Mouse (Mus musculus): Measurements from ENCODE around the gene Abcb10.
"Not testable (repeated sequence)": the region's sequence is repeated elsewhere in the genome, so short reads cannot be mapped to it uniquely, and the experiment has no call there.

The Abcb10 gene

DNA sequence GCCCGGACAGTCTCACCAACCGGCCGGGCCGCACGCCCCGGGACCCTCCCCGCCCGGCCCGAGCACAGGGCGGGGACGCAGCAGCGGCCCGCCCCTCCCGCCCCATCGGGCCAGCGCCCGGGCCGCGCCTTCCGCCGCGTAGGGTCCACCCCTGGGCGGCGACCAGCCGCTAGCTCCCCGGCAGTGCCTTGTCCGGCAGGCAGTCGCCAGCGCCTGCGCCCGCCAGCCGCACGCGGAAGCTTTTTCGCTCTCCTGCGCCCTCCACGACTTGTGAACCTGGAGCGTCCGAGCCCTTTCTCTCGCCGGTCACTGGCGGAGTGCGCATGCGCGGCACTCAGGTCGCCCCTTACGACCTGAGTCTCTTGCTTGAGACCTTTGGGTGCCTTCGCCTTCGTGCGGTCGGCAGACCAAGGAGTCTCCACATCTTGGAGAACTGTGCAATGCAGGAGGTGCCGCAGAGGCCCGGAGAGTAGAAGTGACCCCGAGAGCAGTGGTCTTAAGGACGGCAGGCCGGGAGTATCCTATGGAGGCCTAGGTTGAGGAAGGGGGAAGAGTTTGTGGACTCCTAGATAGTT is at the start of gene Abcb10:
Abcb10 (minus strand) TSS at position 297 of the 575 bp plus-strand sequence.
- in situ Hi-C loops (cut with MboI, MseI): no loop called here

DNA sequence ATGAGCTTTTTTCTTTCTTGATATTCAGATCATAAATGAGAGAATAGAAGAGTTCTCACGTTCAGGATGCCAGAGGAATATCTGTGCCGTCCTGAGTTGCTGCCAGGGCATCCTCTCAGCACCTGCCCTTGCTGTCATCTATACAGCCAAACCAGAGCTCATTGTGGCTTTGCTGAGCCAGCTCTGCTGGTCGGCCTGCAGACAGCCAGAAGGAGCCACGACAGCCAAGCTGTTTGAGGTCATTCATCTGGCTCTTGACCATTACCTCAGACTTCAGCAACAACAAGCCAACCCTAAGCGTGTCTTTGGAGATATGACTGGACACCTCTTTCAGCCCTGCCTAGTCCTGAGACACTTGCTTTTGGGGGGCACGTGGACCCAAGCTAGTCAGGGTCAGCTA is 44.9 kb upstream of the Abcb10 start:
- in situ Hi-C loops (cut with MboI, MseI): no loop called here

DNA sequence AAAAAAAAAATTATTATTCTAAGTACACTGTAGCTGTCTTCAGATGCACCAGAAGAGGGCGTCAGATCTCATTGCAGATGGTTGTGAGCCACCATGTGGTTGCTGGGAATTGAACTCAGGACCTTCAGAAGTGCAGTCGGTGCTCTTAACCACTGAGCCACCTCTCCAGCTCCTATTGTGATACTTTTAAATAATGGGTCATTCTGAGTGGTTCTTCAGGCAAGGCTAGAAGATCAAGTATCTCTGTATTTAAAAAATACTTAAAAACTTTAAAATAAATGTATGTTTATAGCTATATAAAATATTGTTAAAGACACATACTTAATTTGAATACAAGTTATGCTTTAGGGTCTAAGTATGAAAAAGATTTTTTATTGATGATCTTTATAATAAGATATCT is 43.3 kb upstream of the Abcb10 start:
- in situ Hi-C loops (cut with MboI, MseI): not testable (repeated sequence)

DNA sequence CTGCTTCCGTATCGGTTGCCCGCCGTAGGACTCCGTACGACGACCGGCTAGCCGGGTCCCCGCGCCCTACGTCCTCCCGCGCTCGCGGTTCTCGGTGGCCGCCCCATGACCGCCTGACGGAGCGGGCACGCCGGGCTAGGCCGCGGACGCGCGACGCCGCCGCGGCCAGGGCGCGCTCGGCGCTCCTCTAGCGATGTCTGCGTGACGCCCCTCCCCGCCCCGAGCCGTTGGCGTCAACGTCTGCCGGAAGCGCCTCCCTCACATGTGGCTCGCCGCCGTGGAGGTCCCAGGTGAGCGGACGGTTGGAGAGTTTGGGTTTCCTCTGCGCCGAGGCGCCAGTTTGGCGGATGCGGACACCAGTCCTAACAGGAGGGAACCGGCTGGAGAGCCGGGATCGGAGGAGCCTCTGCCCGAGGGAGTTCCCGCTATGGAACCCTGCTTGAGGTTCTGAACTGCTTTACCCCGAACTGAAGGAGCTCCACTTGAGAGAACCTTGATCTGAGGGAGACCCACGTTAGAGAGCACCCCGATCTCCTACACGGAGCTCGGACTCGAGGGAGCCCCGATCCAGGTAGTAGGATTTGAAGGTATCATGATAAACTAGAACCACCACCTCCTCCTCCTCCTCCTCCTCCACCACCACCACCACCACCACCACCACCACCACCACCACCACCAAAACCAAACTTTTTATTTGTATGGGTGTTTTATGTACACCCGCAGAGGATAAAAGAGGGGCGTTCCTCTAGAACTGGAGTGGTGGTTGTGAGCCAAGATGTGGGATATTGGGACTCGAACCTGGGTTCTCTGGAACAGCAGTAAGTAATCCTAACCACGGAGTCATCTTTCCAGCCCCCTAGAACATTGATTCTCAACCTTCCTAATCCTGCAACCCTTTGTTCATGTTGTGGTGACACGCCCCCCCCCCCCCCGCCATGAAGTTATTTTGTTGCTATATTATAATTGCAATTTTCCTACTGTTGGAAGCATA is 38.6 kb upstream of the Abcb10 start, which contains the start of the genes Taf5l and Urb2:
Taf5l (minus strand) TSS at position 161 of the 991 bp plus-strand sequence.
Urb2 (plus strand) TSS at position 272 of the 991 bp plus-strand sequence.
- in situ Hi-C loops (cut with MboI, MseI): no loop called here

DNA sequence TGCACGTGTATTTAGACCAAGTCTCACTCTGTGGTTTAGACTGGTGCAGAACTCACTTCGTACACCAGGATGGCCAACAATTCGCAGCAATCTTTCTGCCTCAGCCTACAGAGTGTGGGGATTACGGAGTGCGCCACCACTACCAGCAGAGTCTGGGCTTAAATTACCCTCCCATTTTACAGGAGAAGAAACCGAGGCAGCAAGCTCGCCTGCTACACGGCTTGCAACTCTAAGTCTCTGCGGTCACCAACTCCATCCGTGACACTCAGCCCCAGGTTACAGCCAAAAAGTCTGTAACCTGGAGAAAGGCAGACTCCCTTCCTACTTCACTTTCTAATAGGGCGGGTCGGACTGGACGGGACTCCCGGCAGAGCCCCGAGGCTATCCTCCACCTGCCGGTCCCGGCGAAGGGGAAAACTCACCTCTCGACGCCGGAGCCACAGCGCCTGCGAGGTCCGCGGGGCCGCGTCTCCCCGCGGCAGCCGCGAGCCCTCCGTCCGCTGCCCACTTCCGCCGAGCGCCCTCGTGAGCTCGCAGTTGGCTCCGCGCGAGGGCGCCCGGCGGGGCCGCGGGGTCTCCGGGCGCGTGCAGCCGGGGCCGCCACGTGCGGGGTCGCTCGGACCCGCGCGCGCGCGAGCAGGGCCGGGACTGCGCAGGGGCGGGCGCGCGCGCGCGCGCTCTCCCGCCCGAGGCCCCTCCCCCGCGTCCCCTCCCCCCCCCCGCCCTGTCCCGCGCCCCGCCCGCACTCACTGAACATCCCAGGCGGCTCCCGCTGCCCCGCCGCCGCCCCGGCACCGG is 37.7 kb upstream of the Abcb10 start:
- in situ Hi-C loops (cut with MboI, MseI): no loop called here

DNA sequence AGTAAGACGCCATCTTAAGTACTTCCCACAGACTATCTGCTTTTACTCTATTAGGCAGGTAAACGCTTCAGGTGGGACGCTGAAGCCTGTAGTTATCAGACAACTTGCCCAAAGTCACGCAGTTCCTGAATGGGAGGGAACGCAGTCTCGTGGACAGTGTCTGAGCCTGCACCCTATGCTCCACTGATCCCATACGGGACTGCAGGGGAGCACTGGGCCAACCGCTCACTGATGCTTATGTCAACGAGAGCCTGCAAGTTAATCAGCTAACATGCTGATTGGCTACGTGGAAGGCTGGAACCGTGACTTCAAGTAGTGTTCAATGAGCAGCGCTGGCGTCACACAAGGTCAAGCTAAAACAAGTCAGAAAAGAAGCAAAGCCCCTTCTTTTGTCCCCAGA is 36.9 kb upstream of the Abcb10 start:
- in situ Hi-C loops (cut with MboI, MseI): no loop called here

DNA sequence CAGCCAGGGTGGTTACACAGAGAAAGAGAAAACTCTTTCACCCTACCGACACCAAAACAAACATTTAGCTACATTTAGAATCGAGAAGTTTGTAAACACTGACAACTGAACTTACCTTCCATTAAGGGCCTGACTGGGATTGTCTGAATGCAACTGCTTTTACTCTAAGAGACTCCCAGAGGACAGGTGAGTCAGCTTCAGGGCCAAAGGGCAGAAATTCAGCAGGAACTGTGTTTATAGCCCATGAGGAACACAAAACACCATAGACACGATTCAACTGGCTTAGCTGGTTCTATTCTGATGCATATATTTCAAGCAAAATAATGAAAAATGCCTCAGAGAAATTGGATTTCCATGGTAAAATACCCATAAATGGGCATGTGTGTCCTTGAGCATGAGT is 31.8 kb upstream of the Abcb10 start:
- in situ Hi-C loops (cut with MboI, MseI): no loop called here

DNA sequence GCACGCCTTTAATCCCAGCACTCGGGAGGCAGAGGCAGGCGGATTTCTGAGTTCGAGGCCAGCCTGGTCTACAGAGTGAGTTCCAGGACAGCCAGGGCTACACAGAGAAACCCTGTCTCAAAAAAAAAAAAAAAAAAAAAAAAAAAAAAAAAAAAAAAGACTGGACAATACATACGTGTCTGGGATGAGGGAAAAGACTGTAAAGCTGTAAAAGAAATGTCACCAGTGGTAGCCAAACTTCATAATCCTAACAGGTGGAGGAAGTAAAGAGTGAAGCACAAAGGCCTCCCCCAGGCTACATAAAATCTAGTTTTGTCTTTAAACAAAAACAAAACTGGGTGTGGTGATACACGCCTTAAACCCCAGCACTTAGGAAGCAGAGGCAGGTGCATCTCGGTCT is 31.4 kb upstream of the Abcb10 start:
- in situ Hi-C loops (cut with MboI, MseI): not testable (repeated sequence)

DNA sequence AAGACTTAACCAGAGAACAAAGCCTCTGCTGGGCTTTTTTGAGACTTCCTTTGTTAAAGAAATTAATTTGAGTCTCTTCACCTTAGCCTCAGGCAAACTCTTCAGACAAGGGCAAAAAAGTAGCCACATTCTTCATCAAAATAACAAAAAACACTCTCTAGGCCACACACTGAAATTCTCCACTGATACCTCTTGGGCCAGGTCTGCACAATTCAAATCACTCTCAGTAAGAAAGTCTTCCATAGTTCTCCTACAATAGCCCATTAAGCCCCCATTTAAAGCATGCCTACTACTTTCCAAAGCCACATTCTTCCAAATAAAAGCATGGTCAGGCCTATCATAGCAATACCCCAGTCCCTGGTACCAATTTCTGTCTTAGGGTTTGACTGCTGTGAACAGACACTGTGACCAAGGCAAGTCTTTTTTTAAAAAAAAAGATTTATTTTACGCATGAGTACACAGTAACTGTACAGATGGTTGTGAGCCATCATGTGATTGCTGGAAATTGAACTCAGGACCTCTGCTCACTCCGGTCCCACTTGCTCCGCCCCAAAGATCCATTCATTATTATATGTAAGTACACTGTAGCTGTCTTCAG is 29.2 kb upstream of the Abcb10 start:
- in situ Hi-C loops (cut with MboI, MseI): no loop called here

DNA sequence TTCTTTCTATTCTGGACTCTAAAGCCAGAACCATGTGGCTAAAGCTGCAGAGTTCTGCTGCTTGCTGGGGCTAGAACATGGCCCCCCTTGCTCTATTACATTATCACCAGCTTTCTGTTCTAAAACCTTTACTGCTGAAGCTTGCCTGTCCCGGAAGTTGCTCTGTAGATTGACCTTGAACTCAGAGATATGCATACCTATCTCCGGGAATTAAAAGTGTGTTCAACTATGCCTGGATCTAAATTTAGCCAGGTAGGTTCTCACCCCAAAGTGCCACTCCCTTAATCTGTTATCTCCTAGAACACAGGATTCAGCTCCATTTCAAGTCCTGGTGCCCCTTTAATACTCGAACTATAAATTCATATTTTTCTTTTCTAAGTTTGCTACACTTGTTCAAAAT is 28.7 kb upstream of the Abcb10 start:
- in situ Hi-C loops (cut with MboI, MseI): no loop called here

DNA sequence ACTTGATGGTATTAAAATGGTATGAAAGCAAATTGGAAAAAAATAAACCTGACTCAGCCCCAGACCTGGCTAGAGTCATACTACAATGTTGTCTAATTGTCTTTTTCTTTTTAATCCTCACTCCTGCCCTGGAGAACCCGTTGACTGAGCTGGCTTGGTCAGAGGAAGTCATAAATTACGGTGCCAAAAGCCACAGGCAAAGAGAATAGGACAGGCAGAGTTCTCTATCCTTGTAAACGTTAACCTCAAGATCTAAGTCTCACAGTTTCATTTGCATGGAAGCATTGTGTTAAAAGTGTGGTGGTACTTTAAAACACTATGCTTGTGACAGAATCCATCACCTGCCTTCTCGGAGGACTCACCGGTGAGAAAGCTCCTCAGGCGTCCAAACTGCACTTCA is 24.9 kb upstream of the Abcb10 start:
- in situ Hi-C loops (cut with MboI, MseI): no loop called here

DNA sequence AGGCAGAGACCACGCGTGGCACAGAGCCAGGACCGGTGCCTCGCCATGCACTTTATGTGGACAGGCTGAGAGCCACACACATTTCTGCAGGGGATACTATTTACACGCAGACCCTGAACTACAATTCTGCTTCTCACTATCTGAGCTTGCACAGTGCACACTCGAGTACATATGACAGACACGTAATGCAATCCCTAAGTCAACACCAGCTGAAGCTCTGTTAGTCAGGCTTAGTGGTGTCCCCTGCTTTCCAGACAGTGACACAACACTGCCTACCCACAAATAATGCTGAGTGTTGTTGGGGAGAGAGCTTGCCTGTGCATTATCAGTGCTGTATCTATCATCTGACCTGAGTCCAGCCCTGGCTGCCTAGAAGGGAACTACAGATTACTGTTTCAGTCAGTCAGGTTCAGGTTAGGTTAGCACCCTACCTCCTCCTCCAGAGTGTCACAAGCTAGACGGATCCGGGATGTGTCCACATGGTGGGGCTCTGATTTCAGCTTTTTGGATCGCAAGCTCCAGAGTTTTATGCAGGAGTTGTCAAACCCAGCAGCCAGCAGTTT is 19.7 kb upstream of the Abcb10 start:
- in situ Hi-C loops (cut with MboI, MseI): no loop called here

DNA sequence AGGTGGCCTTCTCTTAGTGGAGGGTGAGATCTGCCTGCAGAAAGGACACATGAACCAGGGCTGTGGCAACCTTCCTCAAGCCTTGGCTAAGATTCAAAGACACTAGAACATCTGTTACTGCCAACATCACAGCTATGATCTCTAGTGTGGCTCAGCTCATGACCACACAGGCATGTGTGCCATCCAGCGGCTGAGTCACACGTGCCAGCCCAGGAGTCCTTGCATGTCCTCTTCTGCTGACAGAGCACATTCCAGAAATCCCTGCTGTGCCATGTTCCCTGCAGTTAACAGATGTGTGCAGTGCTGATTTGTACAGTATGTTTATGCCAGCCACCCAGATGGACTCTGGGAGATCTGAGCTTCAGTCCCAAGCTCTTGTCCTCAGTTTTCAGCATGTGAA is 16.6 kb upstream of the Abcb10 start:
- in situ Hi-C loops (cut with MboI, MseI): no loop called here

DNA sequence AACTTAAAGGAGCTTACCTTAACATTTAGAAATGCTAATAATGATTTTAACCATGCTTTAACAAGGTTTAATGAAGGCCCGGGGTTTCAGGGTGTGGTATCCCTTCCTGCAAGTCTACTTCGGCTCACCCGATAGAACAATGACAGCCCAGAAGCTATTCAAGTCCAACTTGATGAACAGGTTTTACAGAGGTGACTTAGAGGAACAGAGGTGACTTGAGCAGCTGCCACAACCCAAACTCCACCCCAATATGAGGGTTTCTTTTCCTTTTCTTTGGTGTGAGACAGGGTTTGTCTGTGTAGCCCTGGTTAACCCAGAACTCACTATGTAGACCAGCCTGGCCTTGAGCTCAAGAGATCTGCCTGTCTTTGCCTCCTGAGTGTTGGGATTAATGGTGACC is 11.1 kb upstream of the Abcb10 start:
- in situ Hi-C loops (cut with MboI, MseI): no loop called here

DNA sequence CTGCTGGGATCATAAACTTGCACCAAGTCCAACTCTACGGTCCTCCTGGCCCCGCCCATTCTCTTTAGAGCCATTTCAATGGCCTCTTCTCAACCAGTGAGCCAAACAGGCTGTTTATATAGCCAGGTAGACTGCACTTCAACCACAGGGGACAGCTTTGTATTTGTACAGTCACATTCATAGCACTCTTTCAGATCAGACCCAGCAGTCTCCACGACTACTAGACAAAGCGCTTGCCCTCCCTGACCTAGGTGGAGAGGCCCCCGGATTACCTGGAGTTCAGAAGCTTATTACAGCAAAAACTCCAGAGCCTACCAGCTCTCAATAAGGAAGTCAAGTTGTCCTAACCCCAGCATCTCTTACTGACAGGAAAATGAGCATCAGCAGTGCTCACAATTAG is 10.7 kb upstream of the Abcb10 start:
- in situ Hi-C loops (cut with MboI, MseI): no loop called here

DNA sequence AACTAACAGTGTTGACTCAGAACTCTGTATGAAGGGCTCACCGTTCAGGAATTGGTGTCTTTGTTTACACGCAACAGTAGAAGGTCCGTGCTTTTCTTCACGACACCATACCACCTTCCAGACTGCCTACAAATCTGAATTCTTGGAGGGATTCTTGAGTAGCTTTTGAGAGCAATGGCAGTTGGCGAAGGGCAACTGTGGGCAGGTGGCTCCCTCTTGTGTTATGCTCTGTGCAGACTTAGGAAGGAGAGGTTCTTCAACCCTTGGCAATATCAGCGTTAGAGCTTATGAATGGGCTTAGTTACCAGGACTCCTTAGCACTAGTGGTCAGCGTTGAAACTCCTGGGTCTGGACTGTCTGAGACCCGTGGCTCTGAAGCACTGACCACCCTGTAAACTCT is 9.7 kb upstream of the Abcb10 start:
- in situ Hi-C loops (cut with MboI, MseI): no loop called here

DNA sequence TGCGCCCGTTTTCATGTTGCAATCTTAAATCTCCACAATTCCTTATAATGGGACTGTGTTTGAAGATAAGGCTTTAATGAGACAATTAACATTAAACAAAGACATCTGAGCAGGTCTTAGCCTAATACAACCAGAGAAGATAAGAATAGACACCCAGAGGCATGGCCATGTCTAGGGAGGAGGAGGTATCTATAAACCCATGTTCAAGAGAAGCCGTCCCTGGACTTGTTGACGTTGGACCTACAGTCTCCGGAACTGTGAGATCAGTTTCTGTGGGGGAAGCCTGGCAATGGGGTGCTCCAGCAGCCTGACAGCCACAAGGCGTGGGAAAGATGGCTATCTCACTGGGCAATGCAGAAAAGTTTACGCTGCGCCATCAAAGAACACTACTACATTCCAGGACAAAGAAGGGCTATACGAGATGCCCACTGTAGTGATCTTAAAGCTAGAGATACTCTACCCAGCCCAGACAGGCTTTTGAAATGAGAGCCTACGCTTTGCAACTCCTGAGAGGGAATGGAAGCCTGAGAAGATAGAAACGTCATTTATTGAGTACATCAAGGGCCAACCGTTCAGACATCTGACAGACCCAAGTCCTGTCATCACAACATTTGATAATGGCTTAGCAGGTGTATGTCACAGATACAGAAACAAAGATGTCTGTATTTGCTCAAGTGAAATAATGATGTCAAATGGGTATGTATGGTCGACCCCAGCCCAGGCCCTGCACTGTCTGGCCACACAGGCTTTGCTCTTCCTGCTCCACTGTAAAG is 7.5 kb upstream of the Abcb10 start:
- in situ Hi-C loops (cut with MboI, MseI): no loop called here

DNA sequence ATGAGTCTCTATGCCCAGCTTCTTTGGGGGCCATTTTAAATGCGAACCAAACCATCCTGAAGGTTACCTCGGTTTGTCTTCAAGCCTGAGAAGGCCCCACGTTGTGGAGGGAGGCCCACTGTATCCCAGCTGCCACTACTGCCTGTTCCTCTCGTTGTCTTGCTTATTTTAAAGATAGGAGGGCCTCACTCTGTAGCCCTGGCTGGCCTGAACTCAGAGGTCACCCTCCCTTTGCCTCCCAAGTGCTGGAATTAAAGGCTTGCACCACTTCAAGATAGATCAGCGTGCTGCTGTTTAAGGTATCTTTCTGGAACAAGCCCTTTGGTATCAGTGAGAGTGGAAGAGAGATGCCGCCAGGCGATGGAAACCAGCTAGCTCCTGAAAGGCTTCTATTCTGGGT is 6.2 kb upstream of the Abcb10 start:
- in situ Hi-C loops (cut with MboI, MseI): no loop called here

DNA sequence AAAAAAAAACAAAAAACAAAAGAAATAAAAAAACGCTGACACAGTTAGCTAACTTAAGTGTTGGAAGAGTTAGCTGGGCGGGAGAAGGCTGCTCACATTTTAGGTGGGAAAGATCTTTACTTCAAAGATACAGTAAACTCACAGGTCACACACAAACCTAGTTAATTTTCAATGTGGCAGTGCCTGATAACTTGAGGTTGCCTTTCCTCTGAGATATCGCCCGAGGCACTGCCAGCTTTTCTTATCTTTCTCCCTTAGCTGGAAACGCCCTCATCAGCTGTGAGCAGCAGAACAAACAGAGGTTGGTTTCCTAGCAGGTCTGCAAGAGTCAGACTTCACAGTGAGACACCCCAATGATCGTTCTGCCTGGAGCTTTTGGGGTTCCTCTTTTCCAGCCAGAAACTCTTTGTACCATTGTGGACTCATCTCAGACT is 5.7 kb upstream of the Abcb10 start:
- in situ Hi-C loops (cut with MboI, MseI): no loop called here

DNA sequence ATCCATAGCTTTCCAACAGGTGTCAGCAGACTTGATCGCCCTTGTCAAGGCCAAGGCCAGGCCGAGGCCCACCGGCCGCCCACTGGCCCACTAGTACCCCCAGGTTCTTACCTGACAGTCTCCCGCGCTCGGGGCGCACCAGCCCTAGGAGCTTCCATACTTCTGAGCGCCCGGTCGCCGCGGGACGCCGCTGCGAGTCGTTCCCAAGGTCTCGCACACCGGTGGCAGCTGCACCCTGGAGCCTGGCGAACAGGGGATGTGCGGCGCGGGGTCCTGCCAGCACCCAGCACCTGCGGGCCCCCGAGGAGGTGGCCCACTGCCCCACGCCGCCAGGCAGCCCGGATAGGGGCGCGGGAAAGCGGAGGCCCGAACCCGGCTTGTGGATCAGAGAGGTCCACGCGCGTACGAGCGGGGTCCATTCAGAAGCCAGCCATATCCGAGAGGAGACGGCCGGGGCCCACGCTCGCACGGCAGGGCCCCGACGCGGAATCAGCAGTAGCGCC is 580 bp downstream of the Abcb10 start:
- in situ Hi-C loops (cut with MboI, MseI): no loop called here
